Mouse (Mus musculus): ENCODE data around the gene Ppat.

DNA sequence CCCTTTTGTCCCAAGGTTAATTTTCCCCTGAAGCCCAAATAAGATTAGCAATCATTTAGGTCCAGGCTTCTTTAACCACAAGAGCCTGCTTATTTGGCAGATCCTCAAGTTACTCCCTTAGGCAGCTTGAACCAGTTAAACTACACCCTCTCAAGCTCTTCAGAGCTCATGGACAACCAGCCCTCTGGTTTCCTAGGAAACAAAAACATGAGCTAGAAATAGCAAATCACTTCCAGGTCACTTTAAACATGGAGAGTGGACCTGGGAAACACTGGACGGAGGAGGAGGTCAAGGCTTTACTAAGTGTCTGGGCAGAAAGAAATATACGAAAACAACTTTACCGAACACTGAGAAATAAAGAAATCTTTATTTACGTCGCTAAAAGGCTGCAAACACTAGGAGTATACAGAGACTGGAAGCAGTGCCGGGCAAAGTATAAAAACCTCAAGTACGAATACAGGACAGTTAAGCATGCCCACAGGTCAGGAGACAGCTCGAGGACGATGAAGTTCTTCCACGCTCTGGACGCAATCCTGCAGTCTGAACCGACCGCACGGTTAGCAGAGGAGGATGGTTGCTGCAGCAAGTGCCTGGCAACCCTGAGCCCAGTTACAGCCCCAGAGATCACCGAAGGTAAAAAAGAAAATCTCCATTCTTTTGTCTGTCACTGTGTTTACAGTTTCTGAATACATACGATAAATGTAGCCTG lies 23.1 kb downstream of the Ppat start:
- TF ChIP-seq POLR2A (IDR thresholded peaks at IDR 0.05; ENCODE audit: borderline replicate concordance, low read depth, low read length): no peak
- no peak for TF ChIP-seq CTCF (IDR thresholded peaks at IDR 0.05; ENCODE audit: low read depth, low read length)

All from bone marrow macrophage, adult 2 months (primary cell).